Mouse (Mus musculus) neural tube, embryonic 14.5 days (tissue): ENCODE results near the gene Cd7. TPM values are rescaled to one million over a fixed set of nuclear protein-coding genes. Genes with fewer than 3 reads are reported as not detected.
"Not testable (repeated sequence)": the region's sequence is repeated elsewhere in the genome, so short reads cannot be mapped to it uniquely, and the experiment has no call there.

Source experiments
- ATAC-seq: fragments of 200-750 bp; cut with Nextera tagmentation; 2 replicates; pipeline ENCODE4 v1.8.0; 2017; ENCODE audit warnings: low read depth, mild to moderate bottlenecking, moderate TSS enrichment, moderate library complexity
- H3K27ac ChIP-seq: fragments of 300-500 bp; sonication (generic); 2 replicates; pipeline ENCODE4 v1.5.1; 2014; ENCODE audit warnings: low read depth, mild to moderate bottlenecking, control low read depth, low read length, moderate library complexity, mixed read lengths
- H3K27me3 ChIP-seq: fragments of 300-500 bp; sonication (generic); 2 replicates; pipeline ENCODE4 v1.6.1; 2014; ENCODE audit warnings: low read length; ENCODE audit not compliant: control insufficient read depth, insufficient read depth
- H3K36me3 ChIP-seq: fragments of 300-500 bp; sonication (generic); 2 replicates; pipeline ENCODE4 v1.6.1; 2014; ENCODE audit warnings: low read length, mixed read lengths; ENCODE audit not compliant: control insufficient read depth, insufficient read depth
- H3K4me1 ChIP-seq: fragments of 300-500 bp; sonication (generic); 2 replicates; pipeline ENCODE4 v1.6.1; 2014; ENCODE audit warnings: low read length; ENCODE audit not compliant: control insufficient read depth, insufficient read depth
- H3K4me2 ChIP-seq: fragments of 300-500 bp; sonication (generic); 2 replicates; pipeline ENCODE4 v1.6.1; 2014; ENCODE audit warnings: mild to moderate bottlenecking, low read depth, low read length, control low read depth
- H3K4me3 ChIP-seq: fragments of 300-500 bp; sonication (generic); 2 replicates; pipeline ENCODE4 v1.5.1; 2014; ENCODE audit warnings: low read depth, low read length, control low read depth, mixed read lengths
- H3K9ac ChIP-seq: fragments of 300-500 bp; sonication (generic); replicated peaks from 2 replicates; pipeline ENCODE4 v1.6.1; 2014; ENCODE audit warnings: low read depth, mild to moderate bottlenecking, control low read depth, low read length, mixed read lengths
- H3K9me3 ChIP-seq: fragments of 300-500 bp; sonication (generic); 2 replicates; pipeline ENCODE4 v1.6.1; 2016; ENCODE audit warnings: low read length; ENCODE audit not compliant: control insufficient read depth
- WGBS: fragments of 180-500 bp; shearing (Covaris S2); extraction: QIAGEN DNeasy Blood & Tissue Kit; methylation state at CpG from one replicate; pipeline ENCODE4 v1.1.7; 2014; 5-methylcytosine and 5-hydroxymethylcytosine counted together
- polyA plus RNA-seq: library from polyadenylated mRNA; unstranded; fragments of >200 nt; fragmentation: Nextera tagmentation; extraction: Ambion mirVana; gene quantifications from 2 replicates; pipeline ENCODE4 v1.2.1, GENCODE M21; 2014

Cd7 gene
- polyA plus RNA-seq, 1 experiment from 2014 or later, result not detected

DNA sequence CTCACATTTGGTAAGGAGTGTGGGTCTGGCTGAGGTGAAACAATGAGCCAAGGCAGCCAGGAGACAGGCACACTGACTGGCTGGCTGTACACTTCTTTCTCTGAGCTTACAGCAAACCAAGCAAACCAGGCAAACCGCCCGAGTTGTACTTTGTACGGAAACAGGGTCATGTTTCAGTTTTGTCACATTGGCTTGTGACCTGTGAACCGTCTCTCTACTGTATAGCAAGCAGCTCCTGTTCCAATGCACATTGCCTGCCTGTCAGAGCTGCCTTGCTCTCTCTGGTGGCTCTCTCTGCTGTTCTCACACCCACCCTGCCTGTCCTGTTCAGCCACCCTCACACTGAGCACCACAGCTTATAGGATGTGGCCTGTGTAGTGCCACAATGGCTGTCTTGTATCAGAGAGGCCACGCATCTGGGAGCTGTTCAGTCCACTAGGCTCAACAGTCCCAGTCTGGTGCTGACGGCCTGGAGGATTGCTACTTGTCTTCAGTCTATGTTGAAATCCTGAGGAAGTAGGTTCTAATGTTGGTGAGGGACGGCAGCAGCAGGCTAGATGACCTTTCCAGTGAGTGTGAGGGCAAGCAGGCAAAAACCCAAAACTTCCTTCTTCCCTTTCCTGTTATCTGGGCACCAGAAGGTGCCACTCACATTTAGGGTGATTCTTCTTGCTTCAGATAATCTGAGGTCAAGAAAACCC is 17.5 kb upstream of the Cd7 start:
- Histone ChIP-seq H3K9me3 (no peaks in the 10 kb centered on the region), H3K27me3 (no peaks in the 10 kb centered on the region), H3K4me1 (no peaks in the 10 kb centered on the region), H3K9ac (no peak overlapping the region), H3K36me3 (no peaks in the 10 kb centered on the region), H3K27ac (no peak overlapping the region), H3K4me2 (no peak overlapping the region), H3K4me3 (no peak overlapping the region)
- 82% methylated on average over 7 of the region's 7 CpGs for WGBS
- ATAC-seq, result no peak

DNA sequence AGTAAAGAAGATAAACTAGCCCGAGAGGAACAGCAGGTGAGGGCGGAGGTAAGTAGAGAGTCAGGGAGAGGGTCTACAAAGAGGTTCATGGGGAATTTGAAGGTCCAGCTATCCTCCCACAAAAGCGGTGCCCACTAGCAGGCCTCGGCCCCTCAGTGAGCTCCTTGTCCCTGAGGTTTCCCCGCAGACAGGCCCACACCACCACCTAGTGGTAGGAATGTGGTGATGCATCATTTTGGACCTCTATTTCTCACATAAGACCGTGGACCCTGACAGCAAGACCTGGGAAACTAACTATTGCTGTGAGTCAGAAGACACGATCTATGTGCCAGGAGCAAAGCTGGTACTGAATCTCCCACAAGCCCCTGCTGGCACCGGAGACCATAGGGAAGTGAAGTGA is 14.3 kb upstream of the Cd7 start:
- ATAC-seq, result no peak

DNA sequence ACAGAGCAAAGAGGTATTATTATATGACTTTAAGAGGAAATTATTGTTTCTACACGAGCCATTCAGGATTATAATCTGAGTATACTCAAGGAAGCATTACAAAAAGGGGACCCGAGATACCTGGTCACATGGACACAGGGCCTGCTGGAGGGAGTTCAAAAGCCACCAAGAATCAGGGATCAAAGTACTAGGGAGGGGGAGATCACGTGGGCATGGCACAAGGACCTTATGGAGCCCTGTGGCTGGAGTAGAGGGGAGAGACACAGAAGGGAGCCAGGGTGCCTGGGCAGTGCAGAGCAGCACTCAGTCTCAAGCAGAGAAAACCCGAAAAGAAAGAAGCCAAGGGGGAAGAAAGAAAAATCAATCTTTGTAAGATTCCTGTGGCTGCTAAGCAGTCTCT is 13.2 kb upstream of the Cd7 start:
- no peak overlapping the region for H3K4me2 ChIP-seq

More for the DNA sequence above, 14.3 kb upstream of the Cd7 start:
- Histone ChIP-seq H3K27ac (no peak overlapping the region), H3K4me1 (no peaks in the 10 kb centered on the region), H3K9ac (no peak overlapping the region), H3K9me3 (no peaks in the 10 kb centered on the region), H3K4me2 (no peak overlapping the region), H3K4me3 (no peak overlapping the region), H3K36me3 (no peaks in the 10 kb centered on the region), H3K27me3 (no peaks in the 10 kb centered on the region)
- WGBS, result 13% methylated on average over 8 of the region's 8 CpGs

DNA sequence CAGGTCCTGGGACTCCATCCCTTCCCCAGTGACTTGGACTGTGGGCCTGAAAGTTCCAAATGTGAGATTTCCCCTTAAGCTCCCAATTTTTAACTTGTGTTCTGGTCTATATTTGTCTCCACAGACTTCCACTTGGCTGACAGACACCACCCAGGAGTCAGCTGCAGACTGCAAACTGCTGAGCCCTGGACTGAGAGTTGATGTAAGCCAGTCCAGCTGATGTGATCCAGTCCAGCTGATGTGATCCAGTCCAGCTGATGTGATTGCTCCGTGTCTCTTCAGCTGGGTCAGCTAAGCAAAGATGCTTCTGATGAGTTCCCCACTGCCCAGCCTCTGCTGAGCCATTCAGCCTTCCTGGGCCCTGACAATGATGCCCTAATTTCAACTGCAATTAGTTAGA is 12.6 kb upstream of the Cd7 start:
- ATAC-seq, result no peak
- H3K27ac ChIP-seq, result no peak overlapping the region
- WGBS, result 42% methylated on average over 1 of the region's 1 CpGs
- no peak overlapping the region for H3K4me3 ChIP-seq
- H3K4me2 ChIP-seq, result no peak overlapping the region
- no peak overlapping the region for H3K9ac ChIP-seq
- no peaks in the 10 kb centered on the region for H3K9me3 ChIP-seq
- H3K4me1 ChIP-seq, result no peaks in the 10 kb centered on the region
- H3K36me3 ChIP-seq, result no peaks in the 10 kb centered on the region
- no peaks in the 10 kb centered on the region for H3K27me3 ChIP-seq

More for the DNA sequence above, 13.2 kb upstream of the Cd7 start:
- no peak overlapping the region for H3K9ac ChIP-seq
- H3K36me3 ChIP-seq, result no peaks in the 10 kb centered on the region
- no peak for ATAC-seq
- H3K4me1 ChIP-seq, result no peaks in the 10 kb centered on the region
- no peak overlapping the region for H3K4me3 ChIP-seq
- no peaks in the 10 kb centered on the region for H3K9me3 ChIP-seq
- no peak overlapping the region for H3K27ac ChIP-seq
- WGBS, result 75% methylated on average over 4 of the region's 4 CpGs
- no peaks in the 10 kb centered on the region for H3K27me3 ChIP-seq

DNA sequence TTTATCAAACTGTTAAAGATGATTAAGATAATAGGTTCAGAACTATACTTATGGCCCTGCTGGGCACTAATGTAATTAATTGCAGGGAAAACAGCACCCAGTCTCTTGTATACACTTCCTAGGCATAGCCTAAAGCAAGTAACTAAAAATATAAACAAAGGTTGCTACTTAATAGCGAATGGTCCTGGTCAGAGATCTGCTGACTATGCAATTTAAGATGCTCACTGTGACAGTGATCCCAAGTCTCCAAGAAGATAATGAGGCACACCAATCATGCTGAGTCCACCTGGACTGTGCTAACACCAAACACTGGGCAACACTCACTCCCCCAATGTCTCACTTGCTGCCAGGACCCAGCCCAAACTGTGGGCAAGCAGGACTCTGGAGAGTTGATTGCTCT is 10.6 kb upstream of the Cd7 start:
- Histone ChIP-seq H3K4me3 (no peak overlapping the region), H3K27me3 (no peaks in the 10 kb centered on the region), H3K36me3 (no peaks in the 10 kb centered on the region), H3K27ac (no peak overlapping the region), H3K4me1 (no peaks in the 10 kb centered on the region), H3K9me3 (no peaks in the 10 kb centered on the region), H3K4me2 (no peak overlapping the region), H3K9ac (no peak overlapping the region)
- ATAC-seq, result no peak
- 68% methylated on average over 1 of the region's 1 CpGs for WGBS

DNA sequence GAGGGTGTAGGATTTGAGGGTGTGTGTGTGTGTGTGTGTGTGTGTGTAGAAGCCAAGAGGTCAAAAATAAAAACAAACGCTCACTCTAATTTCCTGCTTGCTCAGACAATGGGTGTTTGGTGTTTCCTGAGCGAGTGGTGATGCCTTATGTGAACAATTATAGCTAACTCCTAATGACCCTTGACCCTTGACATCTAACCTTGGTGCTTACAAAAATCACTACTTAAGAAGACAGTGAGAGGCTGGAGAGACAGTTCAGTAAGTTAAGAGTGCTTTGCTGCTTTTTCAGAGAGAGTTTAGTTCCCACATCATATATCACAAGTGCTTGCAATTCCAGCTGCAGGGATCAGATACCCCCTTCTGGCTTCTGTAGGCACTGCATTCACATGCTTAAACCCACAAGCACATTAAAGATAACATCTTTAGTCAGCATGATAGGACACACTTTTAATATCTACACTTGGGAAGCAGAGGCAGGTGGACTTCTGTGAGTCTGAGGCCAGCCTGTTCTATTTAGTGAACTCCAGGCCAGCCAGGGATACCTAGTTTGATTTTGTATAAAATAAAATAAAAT is 8.7 kb upstream of the Cd7 start:
- H3K9ac ChIP-seq, result no peak overlapping the region
- WGBS, result 70% methylated on average over 2 of the region's 2 CpGs
- H3K4me1 ChIP-seq, result no peaks in the 10 kb centered on the region

DNA sequence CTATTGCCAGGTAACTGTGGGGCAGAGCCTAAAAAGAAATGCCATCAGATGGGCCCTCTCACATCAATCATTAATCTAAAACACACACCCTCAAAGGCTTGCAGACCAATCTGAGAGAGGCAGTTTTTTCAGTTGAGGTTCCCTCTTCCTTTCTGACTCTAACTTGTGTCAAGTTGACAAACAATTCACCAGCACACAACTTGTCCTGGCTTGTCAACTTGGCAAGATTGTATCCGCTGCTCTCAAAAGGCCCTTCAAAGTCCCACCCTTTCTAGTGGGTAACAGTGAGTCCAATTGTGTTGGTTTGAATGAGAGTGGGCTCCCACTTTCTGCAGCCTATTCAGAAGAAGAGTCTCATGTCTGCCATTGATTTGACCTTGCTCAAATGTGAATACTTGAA is 6.1 kb upstream of the Cd7 start:
- Histone ChIP-seq H3K4me2 (no peak overlapping the region), H3K27ac (no peak overlapping the region), H3K4me1 (no peaks in the 10 kb centered on the region), H3K36me3 (no peaks in the 10 kb centered on the region), H3K4me3 (no peak overlapping the region), H3K27me3 (no peaks in the 10 kb centered on the region), H3K9ac (no peak overlapping the region), H3K9me3 (no peaks in the 10 kb centered on the region)
- 42% methylated on average over 1 of the region's 1 CpGs for whole genome bisulfite sequencing
- no peak for ATAC-seq

More for the DNA sequence above, 8.7 kb upstream of the Cd7 start:
- no peak for ATAC-seq
- Histone ChIP-seq H3K27ac (no peak overlapping the region), H3K27me3 (no peaks in the 10 kb centered on the region), H3K36me3 (no peaks in the 10 kb centered on the region), H3K4me3 (no peak overlapping the region), H3K9me3 (no peaks in the 10 kb centered on the region), H3K4me2 (no peak overlapping the region)

DNA sequence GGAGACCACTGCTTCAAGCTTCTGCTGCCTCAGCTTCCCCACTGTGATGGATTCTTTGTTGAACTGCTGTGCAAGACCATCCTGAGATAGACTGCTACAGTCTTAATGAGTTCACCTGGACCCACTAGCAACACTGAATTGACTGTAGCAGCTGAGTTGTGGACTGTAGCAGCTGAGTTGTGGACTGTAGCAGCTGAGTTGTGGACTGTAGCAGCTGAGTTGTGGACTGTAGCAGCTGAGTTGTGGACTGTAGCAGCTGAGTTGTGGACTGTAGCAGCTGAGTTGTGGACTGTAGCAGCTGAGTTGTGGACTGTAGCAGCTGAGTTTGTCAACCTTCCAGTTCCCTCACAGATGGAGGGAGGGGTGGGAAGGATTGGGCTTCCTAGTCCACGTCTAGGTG is 3.8 kb upstream of the Cd7 start:
- not testable (repeated sequence) for H3K36me3 ChIP-seq, H3K27ac ChIP-seq, ATAC-seq, H3K9me3 ChIP-seq, H3K4me2 ChIP-seq, H3K9ac ChIP-seq, H3K27me3 ChIP-seq, H3K4me3 ChIP-seq, H3K4me1 ChIP-seq
- 48% methylated on average over 1 of the region's 1 CpGs for WGBS

DNA sequence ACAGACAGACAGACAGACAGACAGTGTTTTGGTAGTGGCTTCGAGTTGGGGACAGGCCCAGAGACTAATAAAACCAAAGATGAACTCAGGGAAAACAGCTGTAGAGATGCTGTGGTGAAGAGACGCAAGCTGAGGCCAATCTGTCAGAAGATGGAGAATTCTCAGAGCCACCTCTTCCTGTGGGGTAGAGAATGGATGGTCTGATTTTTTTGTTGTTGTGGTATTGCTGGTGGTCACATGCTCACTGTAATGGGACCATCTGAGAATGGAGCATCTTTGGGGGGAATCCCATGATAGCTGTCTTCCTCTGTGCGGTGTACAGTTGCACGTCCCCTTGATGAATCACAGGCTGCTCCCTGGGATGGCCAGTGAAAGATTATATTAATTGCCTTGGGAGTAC is 3.3 kb upstream of the Cd7 start:
- no peak for ATAC-seq
- WGBS, result 78% methylated on average over 4 of the region's 4 CpGs

More for the DNA sequence above, 3.3 kb upstream of the Cd7 start:
- Histone ChIP-seq H3K4me3 (no peak overlapping the region), H3K4me1 (no peaks in the 10 kb centered on the region), H3K27me3 (no peaks in the 10 kb centered on the region), H3K4me2 (no peak overlapping the region), H3K9me3 (no peaks in the 10 kb centered on the region), H3K36me3 (no peaks in the 10 kb centered on the region), H3K27ac (no peak overlapping the region), H3K9ac (no peak overlapping the region)
